Mouse (Mus musculus): Measurements from ENCODE around the gene Bsn. TPM values are rescaled to one million over a fixed set of nuclear protein-coding genes. Genes with fewer than 3 reads are reported as not detected.

The Bsn gene
- polyA plus RNA-seq, 1 experiment from 2014 or later = 0.06 TPM

- Histone ChIP-seq H3K27me3 (replicated peaks; ENCODE audit: insufficient read depth, low read length) (no peaks in the 10 kb centered on the region), H3K4me1 (ENCODE audit: insufficient read depth, low read depth, low read length) (no peaks in the 10 kb centered on the region), H3K4me3 (ENCODE audit: low read depth, low read length) (no peak overlapping the region), H3K9ac (replicated peaks; ENCODE audit: low read depth) (no peak overlapping the region), H3K9me3 (ENCODE audit: low read length) (no peaks in the 10 kb centered on the region), H3K4me2 (replicated peaks; ENCODE audit: low read depth, low read length) (no peak overlapping the region), H3K27ac (ENCODE audit: low read length) (no peak overlapping the region), H3K36me3 (ENCODE audit: insufficient read depth, low read length) (peaks cover 11% of the 10 kb centered on the region; the same call in 1 of the 2 replicates)
- no peak for ATAC-seq
- TF ChIP-seq CTCF (IDR thresholded peaks at IDR 0.05) (0 out of 2 replicates have a peak, but pooled peaks have one; percentile 20), EP300 (IDR thresholded peaks at IDR 0.05) (no peak)
- WGBS = 79% methylated on average over 7 of the region's 7 CpGs
- DNase-seq (ENCODE audit: low spot score) = no peak
Measured at GRCm38 (mm10) chr9:108067199-108067598, 123.0 kb downstream of the Bsn start.

GRCm38 (mm10) chr9:108065491-108066011 is 124.6 kb downstream of the Bsn start:
- ATAC-seq = peak; percentile 71
- TF ChIP-seq CTCF (IDR thresholded peaks at IDR 0.05) (peak; percentile 81), EP300 (IDR thresholded peaks at IDR 0.05) (no peak)
- 29% methylated on average over 5 of the region's 5 CpGs for WGBS
- H3K9me3 ChIP-seq (ENCODE audit: low read length) = no peaks in the 10 kb centered on the region
- no peak overlapping the region for H3K4me2 ChIP-seq (replicated peaks; ENCODE audit: low read depth, low read length)
- peak; percentile 65 for DNase-seq (ENCODE audit: low spot score)
- H3K27ac ChIP-seq (ENCODE audit: low read length) = no peak overlapping the region
- no peak overlapping the region for H3K9ac ChIP-seq (replicated peaks; ENCODE audit: low read depth)
- H3K4me1 ChIP-seq (ENCODE audit: insufficient read depth, low read depth, low read length) = no peaks in the 10 kb centered on the region
- H3K27me3 ChIP-seq (replicated peaks; ENCODE audit: insufficient read depth, low read length) = no peaks in the 10 kb centered on the region
- H3K4me3 ChIP-seq (ENCODE audit: low read depth, low read length) = no peak overlapping the region
- 0 out of 2 replicates have a peak, but pooled peaks cover 16% of the 10 kb centered on the region for H3K36me3 ChIP-seq (ENCODE audit: insufficient read depth, low read length)

- H3K4me1 ChIP-seq (ENCODE audit: insufficient read depth, low read depth, low read length) = no peaks in the 10 kb centered on the region
- no peak overlapping the region for H3K9ac ChIP-seq (replicated peaks; ENCODE audit: low read depth)
- TF ChIP-seq CTCF (IDR thresholded peaks at IDR 0.05) (no peak), EP300 (IDR thresholded peaks at IDR 0.05) (no peak)
- H3K4me2 ChIP-seq (replicated peaks; ENCODE audit: low read depth, low read length) = no peak overlapping the region
- no peak for DNase-seq (ENCODE audit: low spot score)
- 84% methylated on average over 12 of the region's 12 CpGs for WGBS
- H3K9me3 ChIP-seq (ENCODE audit: low read length) = no peaks in the 10 kb centered on the region
- no peak overlapping the region for H3K4me3 ChIP-seq (ENCODE audit: low read depth, low read length)
- no peaks in the 10 kb centered on the region for H3K27me3 ChIP-seq (replicated peaks; ENCODE audit: insufficient read depth, low read length)
- peaks cover 28% of the 10 kb centered on the region for H3K36me3 ChIP-seq (ENCODE audit: insufficient read depth, low read length)
- H3K27ac ChIP-seq (ENCODE audit: low read length) = no peak overlapping the region
- no peak for ATAC-seq
Measured at GRCm38 (mm10) chr9:108063361-108063760, 126.8 kb downstream of the Bsn start.

GRCm38 (mm10) chr9:108062142-108062541 is 128.0 kb downstream of the Bsn start:
- no peak for ATAC-seq
- Histone ChIP-seq H3K9me3 (ENCODE audit: low read length) (no peaks in the 10 kb centered on the region), H3K27me3 (replicated peaks; ENCODE audit: insufficient read depth, low read length) (no peaks in the 10 kb centered on the region), H3K9ac (replicated peaks; ENCODE audit: low read depth) (no peak overlapping the region), H3K4me3 (ENCODE audit: low read depth, low read length) (no peak overlapping the region), H3K4me1 (ENCODE audit: insufficient read depth, low read depth, low read length) (no peaks in the 10 kb centered on the region), H3K27ac (ENCODE audit: low read length) (no peak overlapping the region), H3K4me2 (replicated peaks; ENCODE audit: low read depth, low read length) (no peak overlapping the region), H3K36me3 (ENCODE audit: insufficient read depth, low read length) (peaks cover 33% of the 10 kb centered on the region)
- no peak for DNase-seq (ENCODE audit: low spot score)
- WGBS = 83% methylated on average over 3 of the region's 3 CpGs
- TF ChIP-seq CTCF (IDR thresholded peaks at IDR 0.05) = no peak
- TF ChIP-seq EP300 (IDR thresholded peaks at IDR 0.05) = no peak

- no peaks in the 10 kb centered on the region for H3K27me3 ChIP-seq (replicated peaks; ENCODE audit: insufficient read depth, low read length)
- H3K9ac ChIP-seq (replicated peaks; ENCODE audit: low read depth) = no peak overlapping the region
- DNase-seq (ENCODE audit: low spot score) (no peak), ATAC-seq (no peak)
- no peak overlapping the region for H3K4me3 ChIP-seq (ENCODE audit: low read depth, low read length)
- H3K4me2 ChIP-seq (replicated peaks; ENCODE audit: low read depth, low read length) = no peak overlapping the region
- no peaks in the 10 kb centered on the region for H3K9me3 ChIP-seq (ENCODE audit: low read length)
- 95% methylated on average over 9 of the region's 9 CpGs for WGBS
- TF ChIP-seq EP300 (IDR thresholded peaks at IDR 0.05) (no peak), CTCF (IDR thresholded peaks at IDR 0.05) (no peak)
- 0 out of 2 replicates have a peak, but pooled peaks cover 1% of the 10 kb centered on the region for H3K4me1 ChIP-seq (ENCODE audit: insufficient read depth, low read depth, low read length)
- H3K27ac ChIP-seq (ENCODE audit: low read length) = no peak overlapping the region
- peaks cover 40% of the 10 kb centered on the region for H3K36me3 ChIP-seq (ENCODE audit: insufficient read depth, low read length)
Measured at GRCm38 (mm10) chr9:108058291-108058690, 131.9 kb downstream of the Bsn start.

GRCm38 (mm10) chr9:108057262-108057562 is 133.0 kb downstream of the Bsn start:
- DNase-seq (ENCODE audit: low spot score) (no peak), ATAC-seq (no peak)
- Histone ChIP-seq H3K9ac (replicated peaks; ENCODE audit: low read depth) (no peak overlapping the region), H3K9me3 (ENCODE audit: low read length) (no peaks in the 10 kb centered on the region), H3K27ac (ENCODE audit: low read length) (no peak overlapping the region), H3K4me1 (ENCODE audit: insufficient read depth, low read depth, low read length) (0 out of 2 replicates have a peak, but pooled peaks cover 3% of the 10 kb centered on the region), H3K27me3 (replicated peaks; ENCODE audit: insufficient read depth, low read length) (no peaks in the 10 kb centered on the region), H3K36me3 (ENCODE audit: insufficient read depth, low read length) (peaks cover 39% of the 10 kb centered on the region), H3K4me2 (replicated peaks; ENCODE audit: low read depth, low read length) (no peak overlapping the region), H3K4me3 (ENCODE audit: low read depth, low read length) (no peak overlapping the region)
- 86% methylated on average over 5 of the region's 5 CpGs for WGBS
- TF ChIP-seq CTCF (IDR thresholded peaks at IDR 0.05) (no peak), EP300 (IDR thresholded peaks at IDR 0.05) (no peak)
